Mouse (Mus musculus): ENCODE data around the gene Gm49396.

The Gm49396 gene

GRCm38 (mm10) chr7:30607706-30608309 is 44.7 kb downstream of the Gm49396 start:
- DNase-seq (ENCODE audit: extremely low read depth, insufficient read length, low spot score) = no peak

- DNase-seq (ENCODE audit: extremely low read depth, insufficient read length, low spot score) = no peak
Measured at GRCm38 (mm10) chr7:30608476-30608875, 45.3 kb downstream of the Gm49396 start.

GRCm38 (mm10) chr7:30610043-30610442 is 46.9 kb downstream of the Gm49396 start:
- no peak for DNase-seq (ENCODE audit: extremely low read depth, insufficient read length, low spot score)

DNA sequence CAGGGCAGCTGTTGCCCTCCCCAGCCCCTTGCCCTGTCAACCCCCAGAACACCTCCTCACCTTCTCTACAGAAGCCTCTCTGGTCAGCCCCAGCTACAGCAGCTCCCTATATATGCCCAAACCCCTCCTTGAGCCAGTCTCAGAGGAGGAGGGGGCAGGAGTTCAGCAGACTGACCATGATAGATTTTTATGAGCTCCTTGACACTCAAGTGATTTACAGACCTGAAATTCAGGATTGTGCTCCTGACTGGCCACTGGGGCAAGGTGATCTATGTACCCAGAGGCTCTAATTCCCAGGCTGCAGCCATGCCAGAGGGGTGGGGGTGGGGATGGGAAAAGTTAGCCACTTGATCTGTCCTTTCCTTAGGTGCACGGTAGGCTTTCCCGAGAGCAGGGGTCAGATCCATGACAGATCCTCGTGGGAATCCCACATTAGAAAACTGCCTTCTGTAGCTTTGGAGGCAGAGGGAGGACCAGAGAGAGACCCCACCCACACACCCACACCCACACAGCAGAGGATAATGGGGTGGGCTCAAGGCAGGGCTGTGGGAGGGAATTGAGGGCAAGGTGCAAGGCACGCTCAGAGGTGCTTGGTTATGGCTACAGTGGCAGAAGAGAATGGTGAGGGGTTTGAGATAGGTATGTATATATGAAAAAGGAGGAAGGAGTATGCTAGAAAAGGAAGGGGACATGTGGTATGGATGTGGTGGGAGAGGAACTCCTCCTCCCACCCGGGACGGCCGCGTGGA is 49.7 kb downstream of the Gm49396 start, which contains the start of gene Upk1a:
Upk1a (minus strand) TSS at position 194 of the 749 bp plus-strand sequence.
- no peak for DNase-seq (ENCODE audit: extremely low read depth, insufficient read length, low spot score)

DNA sequence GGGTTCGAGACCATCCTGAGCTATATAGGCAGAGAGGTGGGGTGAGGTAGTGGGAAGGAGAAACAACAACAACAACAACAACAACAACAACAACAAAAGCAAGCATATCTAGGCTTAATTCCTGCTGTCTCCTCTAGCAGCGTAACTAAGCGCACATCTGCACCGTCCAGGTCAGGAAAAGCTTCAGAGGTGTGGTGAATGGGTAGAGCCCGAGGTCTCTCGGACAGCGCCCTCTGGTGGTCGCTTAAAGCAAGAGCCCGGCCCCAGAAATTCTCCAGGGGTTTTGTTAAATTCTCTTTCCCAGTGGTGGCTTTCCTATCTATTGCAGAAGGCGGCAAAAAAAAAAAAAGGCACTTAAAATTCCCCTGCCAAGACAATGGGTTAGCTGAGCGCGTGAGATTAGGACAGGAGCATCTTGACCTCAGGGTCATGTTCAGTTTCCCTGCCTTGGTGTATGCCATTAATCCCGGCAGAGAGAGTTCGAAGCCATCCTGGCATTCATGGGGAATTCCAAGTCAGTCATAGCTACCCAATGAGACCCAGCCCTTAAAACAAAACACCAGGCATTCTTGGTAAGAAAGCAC is 50.5 kb downstream of the Gm49396 start:
- DNase-seq (ENCODE audit: extremely low read depth, insufficient read length, low spot score) = no peak

DNA sequence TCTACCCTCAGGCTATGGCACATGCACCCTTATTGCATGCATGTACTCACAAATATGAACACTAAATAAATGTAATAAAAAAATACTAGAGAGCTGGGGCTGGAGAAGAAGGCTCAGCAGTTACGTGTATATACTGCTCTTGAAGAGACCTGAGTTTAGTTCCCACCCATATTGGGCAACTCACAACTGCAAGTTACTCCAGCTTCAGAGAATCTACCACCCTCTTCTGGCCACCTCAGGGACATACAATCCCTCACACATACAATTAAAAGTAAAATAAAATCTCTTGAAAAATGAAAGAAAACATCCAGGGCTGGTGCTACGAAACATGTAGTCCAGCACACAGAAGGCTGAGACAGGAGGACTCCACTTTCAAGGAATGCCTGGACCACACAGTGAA is 51.3 kb downstream of the Gm49396 start:
- DNase-seq (ENCODE audit: extremely low read depth, insufficient read length, low spot score) = no peak

DNA sequence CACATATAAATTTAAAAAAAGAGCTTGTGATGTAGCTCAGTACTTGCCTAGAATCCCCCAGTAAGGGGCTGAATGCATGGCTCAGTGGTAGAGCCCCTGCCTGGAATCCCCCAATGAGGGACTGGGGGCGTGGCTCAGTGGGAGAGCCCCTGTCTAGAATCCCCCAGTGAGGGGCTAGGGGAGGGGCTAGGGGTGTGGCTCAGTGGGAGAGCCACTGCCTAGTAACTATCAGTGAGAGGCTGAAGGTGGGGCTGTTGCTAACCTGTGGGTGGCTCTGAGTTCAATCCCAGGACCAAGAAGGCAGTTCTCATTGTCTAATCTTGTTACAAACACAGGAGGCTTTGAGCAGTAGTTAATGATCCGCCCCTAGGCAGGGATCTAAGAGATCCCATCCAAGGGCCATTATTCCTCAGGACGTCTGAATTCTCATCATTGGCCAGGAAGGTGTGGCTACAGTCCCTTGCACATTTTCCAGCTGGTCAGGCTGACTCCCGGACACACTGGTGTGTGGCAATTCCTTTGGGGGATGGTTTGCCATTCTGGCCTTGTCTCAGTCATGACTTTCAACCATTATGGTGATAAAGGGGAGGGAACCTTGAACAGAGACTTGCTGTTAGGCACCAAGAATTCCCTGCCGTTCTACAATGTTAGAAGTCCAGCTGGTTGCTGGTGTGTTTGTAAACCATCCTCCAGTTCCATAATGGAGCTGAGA is 52.1 kb downstream of the Gm49396 start:
- DNase-seq (ENCODE audit: extremely low read depth, insufficient read length, low spot score) = no peak
